Mouse (Mus musculus) stomach, postnatal 0 days (tissue): ENCODE results near the gene Dynll2.

Experiments
- CTCF ChIP-seq: IDR thresholded peaks from 2 replicates; pipeline ENCODE4 v1.5.1; 2016; ENCODE audit warnings: antibody characterized with exemption, low read depth, mild to moderate bottlenecking, moderate library complexity
- EP300 ChIP-seq: optimal IDR thresholded peaks from 2 replicates; pipeline ENCODE3; 2016; ENCODE audit warnings: antibody characterized with exemption

DNA sequence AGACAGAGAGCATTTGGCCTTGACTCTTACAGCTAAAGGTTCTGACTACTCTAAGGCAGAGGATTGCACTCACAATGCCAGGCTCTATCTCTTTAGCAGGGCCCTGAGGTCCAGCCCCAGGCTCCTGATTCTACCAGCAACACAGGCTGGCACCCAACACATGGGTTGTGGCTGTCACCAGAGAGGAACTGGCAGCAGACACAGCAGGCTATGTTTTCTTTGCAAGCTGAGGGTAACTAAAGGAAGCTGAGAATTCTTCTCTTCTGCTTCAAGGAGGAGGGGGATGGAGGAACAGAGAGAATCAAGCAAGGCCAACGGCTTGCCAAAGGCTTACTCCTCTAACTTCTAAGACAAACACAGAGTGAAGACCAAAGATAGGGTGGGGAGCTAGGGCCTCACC lies 21.3 kb upstream of the Dynll2 start:
- TF ChIP-seq EP300: no peak
- TF ChIP-seq CTCF: no peak
